In genomic region chr13:95477173-95477572, GRCm38 (mm10) we compare ENCODE assay signal across 39 mouse cellular contexts. TPM values are rescaled to one million over a fixed set of nuclear protein-coding genes. Genes with fewer than 3 reads are reported as not detected.
"Had no signal": no experiment of that assay in that cellular context is flagged by ENCODE, and none has a peak within 500 bp of the region (broad histone marks: within the 10 kb centered on the region; RNA-seq: fewer than 3 reads in every experiment).

No protein-coding gene starts in this region.

- H3K9ac ChIP-seq: heart, embryonic 12.5 days; hindbrain, embryonic 13.5 days; hindbrain, embryonic 15.5 days; kidney, embryonic 15.5 days; limb, embryonic 12.5 days; liver, embryonic 13.5 days had no signal

- DNase-seq: gastrocnemius, adult 2 months; gastrocnemius, postnatal 10 days; gastrocnemius, postnatal 25 days; heart, adult 18-20 months; heart, postnatal 10 days; heart, postnatal 36 days; kidney, adult 11 months; kidney, adult 2 months; kidney, adult 9 months; kidney, postnatal 25 days; kidney, postnatal 4 days; liver; liver, embryonic 13.5 days had no signal

- H3K4me3 ChIP-seq: gastrocnemius, adult 2 months; heart, embryonic 10.5 days; heart, embryonic 12.5 days; hindbrain, embryonic 13.5 days; hindbrain, embryonic 15.5 days; kidney, embryonic 15.5 days; layer of hippocampus, adult 2 months; left cerebral cortex, adult 2 months; limb, embryonic 10.5 days; limb, embryonic 12.5 days; liver, embryonic 13.5 days had no signal

- H3K9me3 ChIP-seq: heart, embryonic 10.5 days; heart, embryonic 12.5 days; hindbrain, embryonic 13.5 days; hindbrain, embryonic 15.5 days; kidney, embryonic 15.5 days; limb, embryonic 10.5 days; limb, embryonic 12.5 days; liver, embryonic 13.5 days had no signal

- H3K4me2 ChIP-seq: heart, embryonic 12.5 days; hindbrain, embryonic 13.5 days; hindbrain, embryonic 15.5 days; kidney, embryonic 15.5 days; limb, embryonic 12.5 days; liver, embryonic 13.5 days had no signal

- ATAC-seq: hindbrain, postnatal 0 days; intestine, embryonic 16.5 days had no signal

- H3K36me3 ChIP-seq: heart, embryonic 10.5 days; heart, embryonic 12.5 days; hindbrain, embryonic 13.5 days; hindbrain, embryonic 15.5 days; kidney, embryonic 15.5 days; limb, embryonic 10.5 days; limb, embryonic 12.5 days; liver, embryonic 13.5 days had no signal

- H3K4me1 ChIP-seq: hindbrain, embryonic 13.5 days; hindbrain, embryonic 15.5 days; kidney, embryonic 15.5 days; limb, embryonic 10.5 days; limb, embryonic 12.5 days had no signal

- H3K27me3 ChIP-seq: hindbrain, embryonic 15.5 days; kidney, embryonic 15.5 days had no signal

- H3K27ac ChIP-seq: gastrocnemius, adult 2 months; heart, embryonic 10.5 days; hindbrain, embryonic 13.5 days; hindbrain, embryonic 15.5 days; hindbrain, postnatal 0 days; kidney, embryonic 15.5 days; kidney, postnatal 0 days; layer of hippocampus, adult 2 months; left cerebral cortex, adult 2 months; limb, embryonic 10.5 days; limb, embryonic 12.5 days; liver, embryonic 13.5 days had no signal

RNA-seq across cellular contexts. Expression of gene S100z, which starts 1.3 kb away (rescaled TPM):
- total RNA-seq: gastrocnemius, adult 2 months; granulocyte monocyte progenitor cell, adult 5-6 weeks; heart, adult 18-20 months; heart, adult 8-10 months; heart, postnatal 10 days; heart, postnatal 36 days; hematopoietic stem cell, adult 5-6 weeks; hindbrain, postnatal 0 days; layer of hippocampus, adult 2 months; layer of hippocampus, postnatal 10 days; layer of hippocampus, postnatal 25 days; left cerebral cortex, adult 2 months; left cerebral cortex, postnatal 14 days; left cerebral cortex, postnatal 36 days had no signal
- polyA plus RNA-seq: frontal cortex, adult 2 months; heart, embryonic 10.5 days; heart, embryonic 12.5 days; heart, embryonic 14.5 days; heart, embryonic 16.5 days; hindbrain, embryonic 11.5 days; hindbrain, embryonic 13.5 days; hindbrain, embryonic 15.5 days; hindbrain, postnatal 0 days; intestine, embryonic 14.5 days; kidney, embryonic 15.5 days; kidney, postnatal 0 days; limb, embryonic 10.5 days; limb, embryonic 12.5 days; limb, embryonic 14.5 days; liver, embryonic 13.5 days had no signal

RNA-seq across cellular contexts. Expression of gene Crhbp, which starts 32.4 kb away (rescaled TPM):
- total RNA-seq: gastrocnemius, adult 2 months; gastrocnemius, postnatal 10 days; gastrocnemius, postnatal 25 days; gastrocnemius, postnatal 4 days; granulocyte monocyte progenitor cell, adult 5-6 weeks; heart, adult 18-20 months; heart, adult 8-10 months; heart, postnatal 10 days; heart, postnatal 36 days; hematopoietic stem cell, adult 5-6 weeks had no signal
- polyA plus RNA-seq: heart, embryonic 14.5 days; liver, embryonic 13.5 days had no signal

RNA-seq across cellular contexts. Expression of gene F2rl1, which starts 47.9 kb away (rescaled TPM):
- total RNA-seq: hematopoietic stem cell, adult 5-6 weeks had no signal
- polyA plus RNA-seq: heart, embryonic 12.5 days; hindbrain, embryonic 13.5 days; hindbrain, embryonic 15.5 days; hindbrain, postnatal 0 days; limb, embryonic 10.5 days had no signal
